Comparison of ENCODE assay signal across 8 mouse cellular contexts in genomic region chr11:102819783-102820385, GRCm38 (mm10). TPM values are rescaled to one million over a fixed set of nuclear protein-coding genes. Genes with fewer than 3 reads are reported as not detected.
A peak's percentile ranks its signal among the peaks of the same experiment; 100 is the strongest.
DNase-seq lines count a peak whose midpoint lies in the region; ATAC-seq and TF ChIP-seq lines count a peak whose summit lies in the region.

No protein-coding gene starts in this region.

- H3K4me2 ChIP-seq in heart, embryonic 13.5 days, result peak overlapping the region; percentile 86
- peak overlapping the region; percentile 89 for H3K4me2 ChIP-seq in forebrain, embryonic 12.5 days
- H3K4me2 ChIP-seq in liver, embryonic 12.5 days, result peak overlapping the region; percentile 70

- peak overlapping the region; percentile 99 for H3K27ac ChIP-seq in heart, embryonic 13.5 days (replicated peaks)
- peak overlapping the region; percentile 84 for H3K27ac ChIP-seq in ES-Bruce4 (ENCODE audit: insufficient read depth, low read length)
- H3K27ac ChIP-seq in forebrain, embryonic 12.5 days, result peak overlapping the region; percentile 98; the same call in 1 of the 2 replicates
- H3K27ac ChIP-seq in liver, embryonic 12.5 days, result no peak overlapping the region

- TF ChIP-seq POLR2A in ES-Bruce4 (IDR thresholded peaks at IDR 0.05; ENCODE audit: insufficient read depth, low read length), result no peak

- H3K9me3 ChIP-seq in heart, embryonic 13.5 days, result no peaks in the 10 kb centered on the region
- no peaks in the 10 kb centered on the region for H3K9me3 ChIP-seq in ES-Bruce4 (replicated peaks; ENCODE audit: control insufficient read depth, insufficient read depth, low read length, poor library complexity, severe bottlenecking)
- no peaks in the 10 kb centered on the region for H3K9me3 ChIP-seq in forebrain, embryonic 12.5 days
- no peaks in the 10 kb centered on the region for H3K9me3 ChIP-seq in liver, embryonic 12.5 days (replicated peaks)

- peaks cover 26% of the 10 kb centered on the region for H3K4me1 ChIP-seq in heart, embryonic 13.5 days
- peaks cover 3% of the 10 kb centered on the region for H3K4me1 ChIP-seq in ES-Bruce4 (ENCODE audit: control insufficient read depth, insufficient read depth, low read length)
- H3K4me1 ChIP-seq in forebrain, embryonic 12.5 days, result peaks cover 20% of the 10 kb centered on the region
- H3K4me1 ChIP-seq in liver, embryonic 12.5 days, result peaks cover 11% of the 10 kb centered on the region

- intact Hi-C loops in heart, postnatal 36 days (cut with DNase I), result loop anchor here (1.0 to 2.0 kb wide), 2 partner anchors 33 to 40 kb away; no protein-coding TSS in a partner anchor

- 0 out of 2 replicates have a peak, but pooled peaks cover 3% of the 10 kb centered on the region for H3K27me3 ChIP-seq in heart, embryonic 13.5 days (replicated peaks)
- H3K27me3 ChIP-seq in ES-Bruce4 (ENCODE audit: control insufficient read depth, insufficient read depth, low read length, poor library complexity, severe bottlenecking), result no peaks in the 10 kb centered on the region
- H3K27me3 ChIP-seq in forebrain, embryonic 12.5 days, result peaks cover 16% of the 10 kb centered on the region
- peaks cover 83% of the 10 kb centered on the region for H3K27me3 ChIP-seq in liver, embryonic 12.5 days (replicated peaks)

- peak overlapping the region; percentile 70 for H3K4me3 ChIP-seq in heart, embryonic 13.5 days
- peak overlapping the region; percentile 57 for H3K4me3 ChIP-seq in ES-Bruce4 (ENCODE audit: low read depth, low read length)
- peak overlapping the region; percentile 93 for H3K4me3 ChIP-seq in forebrain, embryonic 12.5 days (replicated peaks)
- peak overlapping the region; percentile 60 for H3K4me3 ChIP-seq in liver, embryonic 12.5 days

- no peak for TF ChIP-seq CTCF in ES-Bruce4 (IDR thresholded peaks at IDR 0.05; ENCODE audit: low read depth, low read length)

- DNase-seq in heart, postnatal 36 days, result no peak
- DNase-seq in left cerebral cortex, adult 8-10 months (ENCODE audit: low spot score in 2 of 2), result no peak
- no peak for DNase-seq in spleen, adult 18-20 months
- DNase-seq in thymus, postnatal 10 days (ENCODE audit: low spot score in 2 of 2), result no peak

- H3K36me3 ChIP-seq in heart, embryonic 13.5 days, result no peaks in the 10 kb centered on the region
- H3K36me3 ChIP-seq in ES-Bruce4 (ENCODE audit: control insufficient read depth, insufficient read depth, low read length, poor library complexity, severe bottlenecking), result no peaks in the 10 kb centered on the region
- no peaks in the 10 kb centered on the region for H3K36me3 ChIP-seq in forebrain, embryonic 12.5 days (replicated peaks)
- no peaks in the 10 kb centered on the region for H3K36me3 ChIP-seq in liver, embryonic 12.5 days

- peak overlapping the region; percentile 95 for H3K9ac ChIP-seq in heart, embryonic 13.5 days
- peak overlapping the region; percentile 100 for H3K9ac ChIP-seq in ES-Bruce4 (ENCODE audit: low read depth, poor library complexity, severe bottlenecking)
- peak overlapping the region; percentile 98; the same call in 1 of the 2 replicates for H3K9ac ChIP-seq in forebrain, embryonic 12.5 days
- no peak overlapping the region for H3K9ac ChIP-seq in liver, embryonic 12.5 days

- no peak for ATAC-seq in heart, embryonic 13.5 days (ENCODE audit: extremely low read depth, insufficient number of reproducible peaks, low FRiP score, low TSS enrichment)
- ATAC-seq in forebrain, embryonic 12.5 days (ENCODE audit: low FRiP score), result 0 out of 2 replicates have a peak, but pooled peaks have one; percentile 32
- no peak for ATAC-seq in liver, embryonic 12.5 days

- no peak for TF ChIP-seq EP300 in ES-Bruce4 (IDR thresholded peaks at IDR 0.05; ENCODE audit: insufficient read depth, low read depth, low read length)

- 8% methylated on average over 14 of the region's 14 CpGs for WGBS in heart, embryonic 13.5 days
- 7% methylated on average over 14 of the region's 14 CpGs for WGBS in forebrain, embryonic 12.5 days
- 8% methylated on average over 14 of the region's 14 CpGs for WGBS in liver, embryonic 12.5 days (ENCODE audit: insufficient replicate concordance)

RNA-seq across cellular contexts. Expression of gene Gjc1, which starts 0.4 kb away (rescaled TPM):
- polyA plus RNA-seq in heart, embryonic 13.5 days (2015; fragmentation: Nextera tagmentation; extraction: Ambion mirVana), result 46.5 and 50.3 TPM in 2 replicates
- total RNA-seq in heart, postnatal 36 days (2021), result 10 to 100 TPM; 23.6 to 33.0 TPM
- polyA plus RNA-seq in ES-Bruce4 (2011; ENCODE audit: insufficient read depth, insufficient read length, low read depth, missing spikeins), result 67.4 and 71.0 TPM in 2 replicates
- polyA plus RNA-seq in forebrain, embryonic 12.5 days (2016; fragmentation: Nextera tagmentation; extraction: Ambion mirVana), result 90.5 and 103 TPM in 2 replicates
- 8.7 and 9.5 TPM in 2 replicates for polyA plus RNA-seq in liver, embryonic 12.5 days (2016; fragmentation: Nextera tagmentation; extraction: Ambion mirVana)
- total RNA-seq in left cerebral cortex, adult 8-10 months (2022), result 1 to 10 TPM; 3.9 to 5.5 (median 5.2) TPM

RNA-seq across cellular contexts. Expression of gene Higd1b, which starts 15.8 kb away (rescaled TPM):
- not detected in 2 replicates for polyA plus RNA-seq in heart, embryonic 13.5 days (2015; fragmentation: Nextera tagmentation; extraction: Ambion mirVana)
- total RNA-seq in heart, postnatal 36 days (2021), result 10 to 100 TPM; 12.7 to 17.0 TPM
- not detected in 2 replicates for polyA plus RNA-seq in ES-Bruce4 (2011; ENCODE audit: insufficient read depth, insufficient read length, low read depth, missing spikeins)
- polyA plus RNA-seq in forebrain, embryonic 12.5 days (2016; fragmentation: Nextera tagmentation; extraction: Ambion mirVana), result not detected in 2 replicates
- not detected in 2 replicates for polyA plus RNA-seq in liver, embryonic 12.5 days (2016; fragmentation: Nextera tagmentation; extraction: Ambion mirVana)
- 1 to 10 TPM; 5.7 to 6.8 (median 6.0) TPM for total RNA-seq in left cerebral cortex, adult 8-10 months (2022)

RNA-seq across cellular contexts. Expression of gene Adam11, which starts 58.6 kb away (rescaled TPM):
- polyA plus RNA-seq in heart, embryonic 13.5 days (2015; fragmentation: Nextera tagmentation; extraction: Ambion mirVana), result 6.7 and 7.3 TPM in 2 replicates
- total RNA-seq in heart, postnatal 36 days (2021), result 1 to 10 TPM; 4.1 to 6.2 TPM
- polyA plus RNA-seq in ES-Bruce4 (2011; ENCODE audit: insufficient read depth, insufficient read length, low read depth, missing spikeins), result 1.2 and 2.4 TPM in 2 replicates
- 22.7 and 23.0 TPM in 2 replicates for polyA plus RNA-seq in forebrain, embryonic 12.5 days (2016; fragmentation: Nextera tagmentation; extraction: Ambion mirVana)
- 0.48 and 0.71 TPM in 2 replicates for polyA plus RNA-seq in liver, embryonic 12.5 days (2016; fragmentation: Nextera tagmentation; extraction: Ambion mirVana)
- total RNA-seq in left cerebral cortex, adult 8-10 months (2022), result 100 to 1,000 TPM; 117 to 126 (median 123) TPM
